Mouse (Mus musculus) MEL (cell line): ENCODE measurements around the gene Ctsw.

Source experiments
- CTCF ChIP-seq, 3 experiments: IDR thresholded peaks in 2 of 3; conservative IDR thresholded peaks in 1 of 3; 2 replicates each; pipeline ENCODE4 v1.5.1; 2011 to 2012; ENCODE audit warnings: low read length in 3 of 3, low read depth in 2 of 3, mild to moderate bottlenecking in 2 of 3, improper control_type of control experiment in 1 of 3, inconsistent platforms in 1 of 3, mixed read lengths in 1 of 3, moderate library complexity in 1 of 3; ENCODE audit not compliant: control insufficient read depth in 1 of 3, insufficient read depth in 1 of 3, poor library complexity in 1 of 3, severe bottlenecking in 1 of 3
- ETS1 ChIP-seq: IDR thresholded peaks from 2 replicates; pipeline ENCODE4 v1.6.1; 2012; ENCODE audit warnings: low read depth, mild to moderate bottlenecking, inconsistent platforms, low read length, improper control_type of control experiment, moderate library complexity

GRCm38 (mm10) chr19:5487768-5488550, 19.7 kb upstream of the Ctsw start, which contains the start of gene Mus81:
- TF ChIP-seq CTCF (IDR thresholded peaks at IDR 0.05 in 2 of 3, conservative IDR thresholded peaks at IDR 0.05 in 1 of 3; ENCODE audit: control insufficient read depth in 1 of 3, insufficient read depth in 1 of 3, low read depth in 2 of 3, low read length in 3 of 3, poor library complexity in 1 of 3, severe bottlenecking in 1 of 3) (peak; percentile 87 to 93 (median 89)), ETS1 (peak; percentile 96)
